Mouse (Mus musculus) E14TG2a.4 (cell line): Measurements from ENCODE around the gene Rab3c.

Experiments used
- CTCF ChIP-seq: conservative IDR thresholded peaks from 2 replicates; pipeline ENCODE4 v1.5.1; 2014; ENCODE audit warnings: low read length
- NANOG ChIP-seq: IDR thresholded peaks from 2 replicates; pipeline ENCODE4 v1.6.1; 2014; ENCODE audit warnings: borderline replicate concordance, low read length, mixed read lengths
- POU5F1 ChIP-seq: IDR thresholded peaks from 2 replicates; pipeline ENCODE4 v1.6.1; 2014; ENCODE audit warnings: low read length, borderline replicate concordance

- no peak for TF ChIP-seq CTCF
- TF ChIP-seq POU5F1: no peak
- TF ChIP-seq NANOG: no peak
These were observed 256.2 kb downstream of the Rab3c start for GRCm38 (mm10) chr13:110024381-110025161.
